In the genomic region with DNA sequence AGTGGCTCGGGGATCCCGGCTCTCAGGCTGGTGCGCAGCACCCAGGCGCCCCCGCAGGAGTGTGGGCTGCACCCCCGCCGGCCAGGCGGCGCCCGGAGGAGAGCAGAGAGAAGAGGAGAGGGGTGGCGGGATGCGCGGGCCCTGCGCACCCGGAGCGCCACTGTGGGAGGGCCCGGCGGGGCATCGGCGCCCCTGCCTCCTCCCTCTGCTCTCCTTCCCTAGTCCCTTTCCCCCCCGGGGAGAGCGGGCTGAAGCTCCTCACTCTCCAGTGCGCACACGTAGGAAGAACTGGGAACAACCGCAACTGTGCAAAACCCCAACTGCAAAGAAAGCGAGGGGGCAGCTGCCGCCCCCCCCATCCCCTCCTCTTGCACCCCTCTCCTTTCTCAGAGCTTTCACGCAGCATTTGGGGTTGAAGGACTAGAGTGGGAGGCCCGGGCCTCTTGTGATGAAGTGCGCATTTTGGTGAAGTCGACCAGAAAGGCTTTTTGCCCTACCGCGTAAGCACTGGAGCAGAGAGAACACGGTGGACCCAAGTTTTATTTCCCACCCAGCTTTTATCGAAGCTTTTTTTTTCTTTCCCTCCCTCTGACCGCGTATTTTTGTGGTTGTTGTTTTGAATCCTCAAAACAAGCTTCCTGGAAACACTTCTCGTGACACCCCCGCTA, we compare ENCODE assay signal across 7 mouse cellular contexts. TPM values are rescaled to one million over a fixed set of nuclear protein-coding genes. Genes with fewer than 3 reads are reported as not detected.
DNase-seq lines count a peak whose midpoint lies in the region; ATAC-seq and TF ChIP-seq lines count a peak whose summit lies in the region.

No protein-coding gene starts in this region.

- H3K27ac ChIP-seq in bone marrow, adult 2 months (ENCODE audit: control insufficient read depth, insufficient read depth, low read depth, low read length, poor library complexity), result peak overlapping the region; percentile 100
- H3K27ac ChIP-seq in forebrain, embryonic 16.5 days (ENCODE audit: low read length), result peak overlapping the region; percentile 96
- peak overlapping the region; percentile 99 for H3K27ac ChIP-seq in lung, embryonic 16.5 days (ENCODE audit: low read length)

- peak overlapping the region; percentile 86 for H3K4me3 ChIP-seq in lung, adult 2 months (replicated peaks; ENCODE audit: extremely low read depth, low read depth, low read length)
- peak overlapping the region; percentile 86 for H3K4me3 ChIP-seq in bone marrow, adult 2 months (replicated peaks; ENCODE audit: control insufficient read depth, low read depth, low read length)
- H3K4me3 ChIP-seq in forebrain, embryonic 16.5 days (replicated peaks; ENCODE audit: low read length), result peak overlapping the region; percentile 87
- H3K4me3 ChIP-seq in lung, embryonic 16.5 days (ENCODE audit: low read length), result peak overlapping the region; percentile 90

- no peaks in the 10 kb centered on the region for H3K36me3 ChIP-seq in forebrain, embryonic 16.5 days (ENCODE audit: control insufficient read depth, insufficient read depth)
- 0 out of 2 replicates have a peak, but pooled peaks cover 4% of the 10 kb centered on the region for H3K36me3 ChIP-seq in lung, embryonic 16.5 days (ENCODE audit: control insufficient read depth, insufficient read depth, low read length)
- no peaks in the 10 kb centered on the region for H3K36me3 ChIP-seq in splenic B cell, adult 2 months (ENCODE audit: control insufficient read depth, insufficient read depth, low read length, poor library complexity, severe bottlenecking)

- peak overlapping the region; percentile 55 for H3K4me2 ChIP-seq in forebrain, embryonic 16.5 days (ENCODE audit: low read length)
- H3K4me2 ChIP-seq in lung, embryonic 16.5 days (ENCODE audit: low read depth, low read length), result peak overlapping the region; percentile 64

- H3K4me1 ChIP-seq in lung, adult 2 months (ENCODE audit: control insufficient read depth, insufficient read depth, low read length), result peaks cover 12% of the 10 kb centered on the region
- peaks cover 6% of the 10 kb centered on the region; the same call in 1 of the 2 replicates for H3K4me1 ChIP-seq in bone marrow, adult 2 months (ENCODE audit: control insufficient read depth, insufficient read depth, low read length)
- H3K4me1 ChIP-seq in forebrain, embryonic 16.5 days (replicated peaks; ENCODE audit: control insufficient read depth, insufficient read depth, low read length), result peaks cover 17% of the 10 kb centered on the region
- peaks cover 14% of the 10 kb centered on the region for H3K4me1 ChIP-seq in lung, embryonic 16.5 days (replicated peaks; ENCODE audit: control insufficient read depth, insufficient read depth, low read length)

- ATAC-seq in forebrain, embryonic 16.5 days, result peak; percentile 83
- peak; percentile 76 for ATAC-seq in lung, embryonic 16.5 days (ENCODE audit: low read depth)

- peak overlapping the region; percentile 96 for H3K9ac ChIP-seq in forebrain, embryonic 16.5 days (replicated peaks; ENCODE audit: low read depth, low read length)
- H3K9ac ChIP-seq in lung, embryonic 16.5 days (ENCODE audit: low read length), result peak overlapping the region; percentile 94

- TF ChIP-seq POLR2A in lung, adult 2 months (IDR thresholded peaks at IDR 0.05; ENCODE audit: borderline replicate concordance, extremely low read depth, low read depth, low read length), result 0 out of 2 replicates have a peak, but pooled peaks have one; percentile 11
- TF ChIP-seq POLR2A in bone marrow, adult 2 months (IDR thresholded peaks at IDR 0.05; ENCODE audit: borderline replicate concordance, control insufficient read depth, low read depth, low read length), result no peak

- no peaks in the 10 kb centered on the region for H3K9me3 ChIP-seq in forebrain, embryonic 16.5 days (ENCODE audit: control insufficient read depth, low read length)
- H3K9me3 ChIP-seq in lung, embryonic 16.5 days (ENCODE audit: control insufficient read depth, low read length), result no peaks in the 10 kb centered on the region

- no peak for TF ChIP-seq CTCF in lung, adult 2 months (IDR thresholded peaks at IDR 0.05; ENCODE audit: insufficient read depth, low read length)
- TF ChIP-seq CTCF in bone marrow, adult 2 months (IDR thresholded peaks at IDR 0.05; ENCODE audit: control insufficient read depth, insufficient read depth, low read length), result no peak

- no peak for DNase-seq in lung, adult 2 months
- DNase-seq in lung, adult 18-20 months, result no peak
- peak; percentile 59 for DNase-seq in splenic B cell, adult 2 months (ENCODE audit: low read depth, low spot score)
- no peak for DNase-seq in frontal cortex, adult 2 months (ENCODE audit: extremely low spot score in 1 of 2, low spot score in 1 of 2)

- WGBS in lung, adult 2 months, result under 1% methylated on average over 39 of the region's 39 CpGs
- under 1% methylated on average over 38 of the region's 39 CpGs for WGBS in bone marrow, adult 2 months
- under 1% methylated on average over 23 of the region's 39 CpGs for WGBS in forebrain, embryonic 16.5 days
- WGBS in lung, embryonic 16.5 days, result under 1% methylated on average over 30 of the region's 39 CpGs

- no peaks in the 10 kb centered on the region for H3K27me3 ChIP-seq in forebrain, embryonic 16.5 days (replicated peaks; ENCODE audit: control insufficient read depth, insufficient read depth, low read length)
- H3K27me3 ChIP-seq in lung, embryonic 16.5 days (ENCODE audit: control insufficient read depth, insufficient read depth, low read depth, low read length), result no peaks in the 10 kb centered on the region
- H3K27me3 ChIP-seq in splenic B cell, adult 2 months (ENCODE audit: control insufficient read depth, insufficient read depth, low read length, poor library complexity, severe bottlenecking), result no peaks in the 10 kb centered on the region

RNA-seq across cellular contexts. Expression of gene Cd47, which starts 55.6 kb away (rescaled TPM):
- polyA plus RNA-seq in lung, adult 2 months (2012; rRNA removed), result 80.1 and 82.2 TPM in 2 replicates
- polyA plus RNA-seq in bone marrow, adult 2 months (2011; ENCODE audit: insufficient read depth, insufficient read length, low replicate concordance, missing spikeins), result 159 and 163 TPM in 2 replicates
- polyA plus RNA-seq in forebrain, embryonic 16.5 days (2015; fragmentation: Nextera tagmentation; extraction: Ambion mirVana), result 125 and 131 TPM in 2 replicates
- polyA plus RNA-seq in lung, embryonic 16.5 days (2015; fragmentation: Nextera tagmentation; extraction: Ambion mirVana), result 136 TPM in 2 replicates
- 123 and 127 TPM in 2 replicates for polyA plus RNA-seq in frontal cortex, adult 2 months (2012; rRNA removed)
